Mouse (Mus musculus) effector memory CD4-positive, alpha-beta T cell, adult 7 months (primary cell): Measurements from ENCODE around the gene Gm11127. TPM values are rescaled to one million over a fixed set of nuclear protein-coding genes. Genes with fewer than 3 reads are reported as not detected.

Experiments used
- polyA plus RNA-seq: library from polyadenylated mRNA; unstranded; fragments of 100-300 nt; shearing (Covaris generic); gene quantifications from one replicate; pipeline ENCODE4 v1.2.1, GENCODE M21; 2017

Gene Gm11127
- polyA plus RNA-seq = not detected

GRCm38 (mm10) chr17:36058362-36058761 lies at the start of gene Gm11127:
Gene Gm11127 (minus strand): TSS chr17:36058371.

GRCm38 (mm10) chr17:36042610-36043169 lies 15.5 kb downstream of the Gm11127 start, which contains the start of the genes H2-T22 and Gm6034:
Gene H2-T22 (minus strand): TSS chr17:36042747.
Gene Gm6034 (plus strand): TSS chr17:36042961.

GRCm38 (mm10) chr17:36032351-36032875 lies 25.8 kb downstream of the Gm11127 start, which contains the start of gene H2-T23:
Gene H2-T23 (minus strand): TSS chr17:36032855.

GRCm38 (mm10) chr17:36020191-36021073 lies 37.7 kb downstream of the Gm11127 start, which contains the start of gene H2-T24:
Gene H2-T24 (minus strand): TSS chr17:36020560.

Other genes starting within 250 kb of the Gm11127 start
- 50.6 TPM for gene Ier3, start 236.7 kb downstream of the Gm11127 start, polyA plus RNA-seq
- 65.4 TPM for gene Flot1, start 235.1 kb downstream of the Gm11127 start, polyA plus RNA-seq
- 65.8 TPM for gene Tubb5, start 220.1 kb downstream of the Gm11127 start, polyA plus RNA-seq
- 9.3 TPM for gene Mdc1, start 216.9 kb downstream of the Gm11127 start, polyA plus RNA-seq
- 33.0 TPM for gene Nrm, start 197.1 kb downstream of the Gm11127 start, polyA plus RNA-seq
- 388 TPM for gene Ppp1r18, start 192.8 kb downstream of the Gm11127 start, polyA plus RNA-seq
- 63.9 TPM for gene Dhx16, start 178.6 kb downstream of the Gm11127 start, polyA plus RNA-seq
- gene 2310061I04Rik, start 160.9 kb downstream of the Gm11127 start, polyA plus RNA-seq = 37.3 TPM
- gene Atat1, start 148.3 kb downstream of the Gm11127 start, polyA plus RNA-seq = 6.7 TPM
- 96.6 TPM for gene Mrps18b, start 142.0 kb downstream of the Gm11127 start, polyA plus RNA-seq
- 52.3 TPM for gene Ppp1r10, start 141.9 kb downstream of the Gm11127 start, polyA plus RNA-seq
- gene Abcf1, start 88.6 kb downstream of the Gm11127 start, polyA plus RNA-seq = 138 TPM
- 69.5 TPM for gene Gnl1, start 78.5 kb downstream of the Gm11127 start, polyA plus RNA-seq
- 27.8 TPM for gene Prr3, start 78.1 kb downstream of the Gm11127 start, polyA plus RNA-seq
- 7.9 TPM for gene H2-T24, start 37.8 kb downstream of the Gm11127 start, polyA plus RNA-seq
- 468 TPM for gene H2-T23, start 25.5 kb downstream of the Gm11127 start, polyA plus RNA-seq
- 180 TPM for gene H2-T22, start 15.6 kb downstream of the Gm11127 start, polyA plus RNA-seq
- 0.69 TPM for gene Gm6034, start 15.4 kb downstream of the Gm11127 start, polyA plus RNA-seq
- gene Gm19684, start 63.3 kb upstream of the Gm11127 start, polyA plus RNA-seq = 1.3 TPM
- gene Gm7030, start 71.1 kb upstream of the Gm11127 start, polyA plus RNA-seq = not detected
- 12.2 TPM for gene Gm8909, start 110.2 kb upstream of the Gm11127 start, polyA plus RNA-seq
- gene H2-T3, start 131.9 kb upstream of the Gm11127 start, polyA plus RNA-seq = 0.96 TPM
- gene Rpp21, start 199.7 kb upstream of the Gm11127 start, polyA plus RNA-seq = 122 TPM
- gene Trim39, start 213.9 kb upstream of the Gm11127 start, polyA plus RNA-seq = 47.1 TPM
- not detected for gene H2-M10.2, start 228.1 kb upstream of the Gm11127 start, polyA plus RNA-seq